Mouse (Mus musculus) liver, embryonic 14.5 days (tissue): ENCODE results near the gene Gm11273.

Experiments
- CTCF ChIP-seq: IDR thresholded peaks from 2 replicates; pipeline ENCODE4 v1.5.1; 2016; ENCODE audit warnings: antibody characterized with exemption, low read depth, control low read depth
- EP300 ChIP-seq: IDR thresholded peaks from 2 replicates; pipeline ENCODE4 v1.6.1; 2016; ENCODE audit warnings: antibody characterized with exemption, low read depth

- TF ChIP-seq CTCF = no peak
- TF ChIP-seq EP300 = no peak
These were observed 28.8 kb downstream of the Gm11273 start for GRCm38 (mm10) chr13:21472427-21472826.
